Mouse (Mus musculus) spleen, adult 2 months (tissue): ENCODE measurements around the gene Fat3. TPM values are rescaled to one million over a fixed set of nuclear protein-coding genes. Genes with fewer than 3 reads are reported as not detected.

Source experiments
- DNase-seq, 2 experiments: peaks; one replicate each; pipeline versions ENCODE4 v3.0.0 to v3.0.0-alpha.2; 2012 to 2021; ENCODE audit warnings: low spot score in 2 of 2, low read depth in 1 of 2
- H3K27ac ChIP-seq: fragments of 200-500 bp; 2 replicates; pipeline ENCODE4 v1.5.1; 2012; ENCODE audit warnings: low read length, inconsistent platforms; ENCODE audit not compliant: insufficient read depth
- H3K27me3 ChIP-seq: fragments of 200-500 bp; 2 replicates; pipeline ENCODE4 v1.6.1; 2012; ENCODE audit warnings: mild to moderate bottlenecking, moderate library complexity, low read length, inconsistent platforms; ENCODE audit not compliant: control insufficient read depth, insufficient read depth
- H3K36me3 ChIP-seq: fragments of 200-500 bp; 2 replicates; pipeline ENCODE4 v1.6.1; 2012; ENCODE audit warnings: mild to moderate bottlenecking, low read length, inconsistent platforms; ENCODE audit not compliant: control insufficient read depth, insufficient read depth
- H3K4me1 ChIP-seq: fragments of 200-500 bp; 2 replicates; pipeline ENCODE4 v1.6.1; 2011; ENCODE audit warnings: inconsistent platforms; ENCODE audit not compliant: control insufficient read depth, insufficient read depth, insufficient read length
- H3K4me3 ChIP-seq: fragments of 200-500 bp; 2 replicates; pipeline ENCODE4 v1.5.1; 2011; ENCODE audit warnings: mild to moderate bottlenecking, inconsistent platforms; ENCODE audit not compliant: insufficient read depth, insufficient read length; ENCODE audit errors: extremely low read depth
- CTCF ChIP-seq: fragments of 200-500 bp; IDR thresholded peaks from 2 replicates; pipeline ENCODE4 v1.5.1; 2011; ENCODE audit warnings: mild to moderate bottlenecking, inconsistent platforms; ENCODE audit not compliant: insufficient read depth, insufficient read length, insufficient replicate concordance; ENCODE audit errors: extremely low read depth
- POLR2A ChIP-seq: fragments of 200-500 bp; IDR thresholded peaks from 2 replicates; pipeline ENCODE4 v1.6.1; 2011; ENCODE audit warnings: low read depth, low read length, inconsistent platforms
- WGBS: fragments of 180-500 bp; shearing (Covaris S2); methylation state at CpG from one replicate; pipeline ENCODE4 v1.1.7; 2018; 5-methylcytosine and 5-hydroxymethylcytosine counted together
- polyA plus RNA-seq: library from polyadenylated mRNA; depleted of rRNA; stranded (reverse); fragments of >200 nt; gene quantifications from 2 replicates; pipeline ENCODE4 v1.2.3, GENCODE M21; 2012

Fat3 gene
- polyA plus RNA-seq, 1 experiment = 0.20 TPM

GRCm38 (mm10) chr9:16007516-16007915 lies 493.6 kb downstream of the Fat3 start:
- H3K27ac ChIP-seq = no peak overlapping the region
- WGBS = 88% methylated on average over 5 of the region's 5 CpGs
- H3K36me3 ChIP-seq = no peaks in the 10 kb centered on the region
- no peaks in the 10 kb centered on the region for H3K4me1 ChIP-seq
- TF ChIP-seq POLR2A (no peak), CTCF (no peak)
- H3K27me3 ChIP-seq = no peaks in the 10 kb centered on the region
- DNase-seq = no peak
- H3K4me3 ChIP-seq = no peak overlapping the region

- DNase-seq = no peak
- TF ChIP-seq CTCF = no peak
- TF ChIP-seq POLR2A = no peak
- H3K27ac ChIP-seq = no peak overlapping the region
- no peaks in the 10 kb centered on the region for H3K4me1 ChIP-seq
- 81% methylated on average over 1 of the region's 1 CpGs for WGBS
- H3K27me3 ChIP-seq = no peaks in the 10 kb centered on the region
- no peaks in the 10 kb centered on the region for H3K36me3 ChIP-seq
- no peak overlapping the region for H3K4me3 ChIP-seq
Observed at GRCm38 (mm10) chr9:16002991-16003390, 498.1 kb downstream of the Fat3 start.

GRCm38 (mm10) chr9:15994762-15995161 lies 506.3 kb downstream of the Fat3 start:
- Histone ChIP-seq H3K27ac (no peak overlapping the region), H3K4me1 (no peaks in the 10 kb centered on the region), H3K4me3 (no peak overlapping the region), H3K27me3 (no peaks in the 10 kb centered on the region), H3K36me3 (no peaks in the 10 kb centered on the region)
- TF ChIP-seq CTCF = no peak
- DNase-seq = no peak
- WGBS = 91% methylated on average over 7 of the region's 7 CpGs

- DNase-seq = no peak
- WGBS = 82% methylated on average over 4 of the region's 4 CpGs
- TF ChIP-seq CTCF (no peak), POLR2A (no peak)
Observed at GRCm38 (mm10) chr9:15994177-15994576, 506.9 kb downstream of the Fat3 start.

GRCm38 (mm10) chr9:15992158-15992846 lies 508.8 kb downstream of the Fat3 start:
- DNase-seq = no peak
- no peaks in the 10 kb centered on the region for H3K27me3 ChIP-seq
- no peaks in the 10 kb centered on the region for H3K36me3 ChIP-seq
- no peak overlapping the region for H3K4me3 ChIP-seq
- H3K27ac ChIP-seq = no peak overlapping the region
- no peak for TF ChIP-seq POLR2A
- no peak for TF ChIP-seq CTCF
- WGBS = 79% methylated on average over 7 of the region's 7 CpGs
- H3K4me1 ChIP-seq = no peaks in the 10 kb centered on the region

More at GRCm38 (mm10) chr9:15994177-15994576, 506.9 kb downstream of the Fat3 start:
- H3K27ac ChIP-seq = no peak overlapping the region
- no peaks in the 10 kb centered on the region for H3K36me3 ChIP-seq
- H3K4me1 ChIP-seq = no peaks in the 10 kb centered on the region
- H3K4me3 ChIP-seq = no peak overlapping the region
- no peaks in the 10 kb centered on the region for H3K27me3 ChIP-seq

DNA sequence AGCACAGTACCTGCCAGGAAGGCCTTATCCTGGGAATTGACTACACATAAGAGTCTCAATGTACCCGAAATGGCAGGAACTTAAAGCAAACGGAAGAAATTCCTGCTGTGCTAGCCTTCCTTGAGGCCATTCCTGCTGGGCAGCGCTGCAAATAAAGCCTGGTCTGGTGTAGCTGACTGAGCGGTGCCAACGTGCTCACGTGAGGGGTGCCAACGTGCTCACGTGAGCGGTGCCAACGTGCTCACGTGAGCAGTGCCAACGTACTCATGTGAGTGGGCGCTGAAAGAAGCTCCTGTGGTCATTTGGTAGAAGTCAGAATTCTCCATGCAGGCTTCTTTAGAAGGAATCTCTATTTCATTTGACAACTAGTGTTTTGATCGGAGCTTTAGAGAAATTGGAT lies 522.8 kb downstream of the Fat3 start:
- H3K36me3 ChIP-seq = no peaks in the 10 kb centered on the region
- no peak for TF ChIP-seq CTCF
- H3K4me3 ChIP-seq = no peak overlapping the region
- 88% methylated on average over 14 of the region's 14 CpGs for WGBS
- no peaks in the 10 kb centered on the region for H3K27me3 ChIP-seq
- no peak overlapping the region for H3K27ac ChIP-seq
- H3K4me1 ChIP-seq = no peaks in the 10 kb centered on the region
- no peak for DNase-seq

- H3K27me3 ChIP-seq = no peaks in the 10 kb centered on the region
- no peak overlapping the region for H3K4me3 ChIP-seq
- H3K36me3 ChIP-seq = no peaks in the 10 kb centered on the region
- TF ChIP-seq CTCF = no peak
- no peak for TF ChIP-seq POLR2A
- WGBS = 80% methylated on average over 12 of the region's 12 CpGs
- DNase-seq = no peak
- H3K27ac ChIP-seq = no peak overlapping the region
- H3K4me1 ChIP-seq = no peaks in the 10 kb centered on the region
Observed at GRCm38 (mm10) chr9:15976959-15977663, 524.0 kb downstream of the Fat3 start.
